Comparison of ENCODE assay signal across 12 mouse cellular contexts in genomic region chr3:87659692-87660429, GRCm38 (mm10). TPM values are rescaled to one million over a fixed set of nuclear protein-coding genes. Genes with fewer than 3 reads are reported as not detected.
DNase-seq lines count a peak whose midpoint lies in the region; ATAC-seq and TF ChIP-seq lines count a peak whose summit lies in the region.
"Had no signal": no experiment of that assay in that cellular context is flagged by ENCODE, and none has a peak within 500 bp of the region (broad histone marks: within the 10 kb centered on the region; RNA-seq: fewer than 3 reads in every experiment).

No protein-coding gene starts in this region.

- H3K9me3 ChIP-seq in intestine, postnatal 0 days (ENCODE audit: control insufficient read depth), result no peaks in the 10 kb centered on the region
- 0 out of 2 replicates have a peak, but pooled peaks cover 3% of the 10 kb centered on the region for H3K9me3 ChIP-seq in intestine, embryonic 16.5 days (ENCODE audit: control insufficient read depth, low read length)
- H3K9me3 ChIP-seq in lung, postnatal 0 days (ENCODE audit: low read length), result no peaks in the 10 kb centered on the region
- H3K9me3 ChIP-seq: heart, embryonic 15.5 days; midbrain, embryonic 13.5 days; neural tube, embryonic 13.5 days had no signal

- WGBS in intestine, postnatal 0 days, result 74% methylated on average over 9 of the region's 9 CpGs
- 82% methylated on average over 9 of the region's 9 CpGs for WGBS in intestine, embryonic 16.5 days
- 82% methylated on average over 9 of the region's 9 CpGs for WGBS in lung, postnatal 0 days
- WGBS in olfactory bulb, adult 2 months, result 84% methylated on average over 9 of the region's 9 CpGs

- no peak overlapping the region for H3K27ac ChIP-seq in intestine, postnatal 0 days (ENCODE audit: low read depth, low read length)
- H3K27ac ChIP-seq in intestine, embryonic 16.5 days (ENCODE audit: low read length), result no peak overlapping the region
- no peak overlapping the region for H3K27ac ChIP-seq in lung, postnatal 0 days (ENCODE audit: low read length)
- H3K27ac ChIP-seq in olfactory bulb, adult 2 months (ENCODE audit: insufficient read depth, low read depth, low read length), result peak overlapping the region; percentile 56
- H3K27ac ChIP-seq: heart, embryonic 15.5 days; midbrain, embryonic 13.5 days; neural tube, embryonic 13.5 days had no signal

- H3K36me3 ChIP-seq in intestine, postnatal 0 days (ENCODE audit: control insufficient read depth, insufficient read depth), result peaks cover 2% of the 10 kb centered on the region; the same call in 1 of the 2 replicates
- H3K36me3 ChIP-seq in intestine, embryonic 16.5 days (ENCODE audit: control insufficient read depth, insufficient read depth, low read length), result no peaks in the 10 kb centered on the region
- no peaks in the 10 kb centered on the region for H3K36me3 ChIP-seq in lung, postnatal 0 days (ENCODE audit: insufficient read depth, low read length)
- H3K36me3 ChIP-seq: midbrain, embryonic 13.5 days; neural tube, embryonic 13.5 days had no signal

- peak; percentile 12 for DNase-seq in lung, postnatal 0 days (ENCODE audit: low spot score)
- DNase-seq in lung, postnatal 14 days, result no peak
- peak; percentile 19 for DNase-seq in R1 (ENCODE audit: low read depth, low spot score)
- DNase-seq: cerebellum, postnatal 25 days had no signal

- TF ChIP-seq EP300 in lung, postnatal 0 days (IDR thresholded peaks at IDR 0.05), result no peak

- peak; percentile 45 for TF ChIP-seq CTCF in intestine, postnatal 0 days (IDR thresholded peaks at IDR 0.05; ENCODE audit: low read depth)
- no peak for TF ChIP-seq CTCF in lung, postnatal 0 days (IDR thresholded peaks at IDR 0.05)
- TF ChIP-seq CTCF in olfactory bulb, adult 2 months (IDR thresholded peaks at IDR 0.05; ENCODE audit: insufficient read depth, low read depth, low read length), result no peak

- no peak overlapping the region for H3K4me3 ChIP-seq in intestine, postnatal 0 days (ENCODE audit: low read depth, low read length)
- H3K4me3 ChIP-seq in intestine, embryonic 16.5 days (ENCODE audit: low read length), result no peak overlapping the region
- H3K4me3 ChIP-seq in lung, postnatal 0 days (ENCODE audit: low read depth, low read length), result no peak overlapping the region
- H3K4me3 ChIP-seq in olfactory bulb, adult 2 months (ENCODE audit: insufficient read depth, low read depth, low read length), result no peak overlapping the region
- H3K4me3 ChIP-seq: heart, embryonic 15.5 days; midbrain, embryonic 13.5 days; neural tube, embryonic 13.5 days had no signal

- no peak for ATAC-seq in intestine, postnatal 0 days
- ATAC-seq in intestine, embryonic 16.5 days, result no peak
- no peak for ATAC-seq in lung, postnatal 0 days
- ATAC-seq in monocyte, adult 5-6 weeks (replicated peaks; ENCODE audit: insufficient number of reproducible peaks, low FRiP score, low TSS enrichment, poor library complexity, severe bottlenecking), result no peak
- ATAC-seq: hindbrain, embryonic 16.5 days; midbrain, embryonic 13.5 days had no signal

- H3K4me1 ChIP-seq in intestine, postnatal 0 days (replicated peaks; ENCODE audit: control insufficient read depth, insufficient read depth, low read length), result no peaks in the 10 kb centered on the region
- 0 out of 2 replicates have a peak, but pooled peaks cover 5% of the 10 kb centered on the region for H3K4me1 ChIP-seq in intestine, embryonic 16.5 days (ENCODE audit: control insufficient read depth, insufficient read depth, low read length)
- no peaks in the 10 kb centered on the region for H3K4me1 ChIP-seq in lung, postnatal 0 days (ENCODE audit: insufficient read depth, low read depth, low read length)
- H3K4me1 ChIP-seq in olfactory bulb, adult 2 months (ENCODE audit: control insufficient read depth, insufficient read depth, low read length), result peaks cover 16% of the 10 kb centered on the region
- H3K4me1 ChIP-seq: heart, embryonic 15.5 days had no signal

- no peak overlapping the region for H3K9ac ChIP-seq in intestine, postnatal 0 days (ENCODE audit: low read depth, low read length)
- no peak overlapping the region for H3K9ac ChIP-seq in intestine, embryonic 16.5 days (ENCODE audit: low read depth, low read length)
- no peak overlapping the region for H3K9ac ChIP-seq in lung, postnatal 0 days (replicated peaks; ENCODE audit: low read depth)
- H3K9ac ChIP-seq: heart, embryonic 15.5 days; midbrain, embryonic 13.5 days; neural tube, embryonic 13.5 days had no signal

- no peaks in the 10 kb centered on the region for H3K27me3 ChIP-seq in intestine, postnatal 0 days (replicated peaks; ENCODE audit: control insufficient read depth, insufficient read depth, low read length)
- no peaks in the 10 kb centered on the region for H3K27me3 ChIP-seq in intestine, embryonic 16.5 days (replicated peaks; ENCODE audit: control insufficient read depth, insufficient read depth, low read length)
- H3K27me3 ChIP-seq in lung, postnatal 0 days (replicated peaks; ENCODE audit: insufficient read depth, low read length), result no peaks in the 10 kb centered on the region
- H3K27me3 ChIP-seq: heart, embryonic 15.5 days; midbrain, embryonic 13.5 days; neural tube, embryonic 13.5 days had no signal

- H3K4me2 ChIP-seq in intestine, postnatal 0 days (replicated peaks; ENCODE audit: low read depth), result no peak overlapping the region
- H3K4me2 ChIP-seq in intestine, embryonic 16.5 days (ENCODE audit: low read depth, low read length), result no peak overlapping the region
- H3K4me2 ChIP-seq in lung, postnatal 0 days (replicated peaks; ENCODE audit: low read depth, low read length), result no peak overlapping the region
- H3K4me2 ChIP-seq: heart, embryonic 15.5 days; midbrain, embryonic 13.5 days; neural tube, embryonic 13.5 days had no signal

- TF ChIP-seq POLR2A in olfactory bulb, adult 2 months (IDR thresholded peaks at IDR 0.05; ENCODE audit: insufficient read depth, low read depth, low read length), result no peak

RNA-seq across cellular contexts. Expression of gene Arhgef11, which starts 42.5 kb away (rescaled TPM):
- polyA plus RNA-seq in intestine, postnatal 0 days (2015; fragmentation: Nextera tagmentation; extraction: Ambion mirVana), result 6.5 and 7.6 TPM in 2 replicates
- 11.6 and 12.4 TPM in 2 replicates for polyA plus RNA-seq in intestine, embryonic 16.5 days (2015; fragmentation: Nextera tagmentation; extraction: Ambion mirVana)
- polyA plus RNA-seq in lung, postnatal 0 days (2015; fragmentation: Nextera tagmentation; extraction: Ambion mirVana), result 9.8 and 10.7 TPM in 2 replicates
- not detected in 2 replicates for polyA plus RNA-seq in olfactory bulb, adult 2 months (2012; ENCODE audit: insufficient read depth, insufficient read length, low replicate concordance, missing spikeins)
- total RNA-seq in monocyte, adult 5-6 weeks (2017), result 13.0 to 19.2 TPM (median 17.0 TPM) in 3 replicates
